Mouse (Mus musculus) ES-E14 (cell line): ENCODE data around the gene 2410137M14Rik. TPM values are rescaled to one million over a fixed set of nuclear protein-coding genes. Genes with fewer than 3 reads are reported as not detected.
A peak's percentile ranks its signal among the peaks of the same experiment; 100 is the strongest.

ENCODE experiments used
- DNase-seq: peaks from one replicate; pipeline ENCODE4 v3.0.0-alpha.2; 2013; ENCODE audit warnings: low read depth, low spot score
- H3K27ac ChIP-seq: 2 replicates; pipeline ENCODE4 v1.5.1; 2012; ENCODE audit warnings: low read depth, mild to moderate bottlenecking, low read length, moderate library complexity, mixed read lengths; ENCODE audit not compliant: poor library complexity, insufficient read depth, severe bottlenecking
- H3K36me3 ChIP-seq: 2 replicates; pipeline ENCODE4 v1.6.1; 2012; ENCODE audit warnings: mild to moderate bottlenecking, low read length, moderate library complexity, mixed read lengths; ENCODE audit not compliant: control insufficient read depth, poor library complexity, insufficient read depth, severe bottlenecking
- H3K4me1 ChIP-seq, 2 experiments: fragments of 150-350 bp in 1 of 2; sonication (generic) in 1 of 2; 2 replicates each; pipeline ENCODE4 v1.6.1; 2012; ENCODE audit warnings: low read length in 2 of 2, mild to moderate bottlenecking in 1 of 2, mixed read lengths in 1 of 2; ENCODE audit not compliant: control insufficient read depth in 2 of 2, insufficient read depth in 2 of 2, poor library complexity in 1 of 2
- H3K4me3 ChIP-seq, 2 experiments: fragments of 150-350 bp in 1 of 2; sonication (generic) in 1 of 2; 2 replicates each; pipeline ENCODE4 v1.5.1; 2012; ENCODE audit warnings: low read length in 2 of 2, low read depth in 1 of 2, mild to moderate bottlenecking in 1 of 2, mixed read lengths in 1 of 2; ENCODE audit not compliant: insufficient read depth in 1 of 2, poor library complexity in 1 of 2, severe bottlenecking in 1 of 2
- H3K9ac ChIP-seq: 2 replicates; pipeline ENCODE4 v1.6.1; 2012; ENCODE audit warnings: low read depth, mild to moderate bottlenecking, low read length, mixed read lengths; ENCODE audit not compliant: poor library complexity, insufficient read depth, severe bottlenecking
- H3K9me3 ChIP-seq: fragments of 150-350 bp; sonication (generic); 2 replicates; pipeline ENCODE4 v1.6.1; 2012; ENCODE audit warnings: low read depth, mild to moderate bottlenecking, low read length; ENCODE audit not compliant: control insufficient read depth, insufficient read depth
- CHD2 ChIP-seq: IDR thresholded peaks from 2 replicates; pipeline ENCODE4 v1.6.1; 2014; ENCODE audit warnings: mild to moderate bottlenecking, low read depth, low read length, inconsistent platforms
- HCFC1 ChIP-seq: IDR thresholded peaks from 2 replicates; pipeline ENCODE4 v1.6.1; 2012; ENCODE audit warnings: low read length, inconsistent platforms, borderline replicate concordance; ENCODE audit not compliant: insufficient read depth
- MAFK ChIP-seq: IDR thresholded peaks from 2 replicates; pipeline ENCODE4 v1.6.1; 2014; ENCODE audit warnings: mild to moderate bottlenecking, low read depth, low read length, inconsistent platforms; ENCODE audit not compliant: insufficient read depth
- ZC3H11A ChIP-seq: IDR thresholded peaks from 2 replicates; pipeline ENCODE4 v1.6.1; 2012; ENCODE audit warnings: low read depth, mild to moderate bottlenecking, inconsistent platforms, low read length, borderline replicate concordance
- ZNF384 ChIP-seq: IDR thresholded peaks from 2 replicates; pipeline ENCODE4 v1.6.1; 2012; ENCODE audit warnings: low read depth, low read length, inconsistent platforms
- in situ Hi-C, 2 experiments: fragments of 600-800 bp; cut with MboI; formaldehyde crosslinking; loops; one replicate each; pipeline ENCODE4 v1.15.1; 2025; ENCODE audit warnings: low sequenced_read_pairs in 2 of 2, inconsistent platforms in 1 of 2; ENCODE audit not compliant: unreplicated experiment in 2 of 2
- total RNA-seq: library from RNA; depleted of rRNA; stranded (reverse); fragments of 300-350 nt; gene quantifications from 2 replicates; pipeline ENCODE4 v1.2.3, GENCODE M21; 2012

The 2410137M14Rik gene
- total RNA-seq, 1 experiment, result 14.8 TPM

GRCm38 (mm10) chr17:36948286-36948685 is 32.8 kb downstream of the 2410137M14Rik start:
- Histone ChIP-seq H3K4me3 (no peak overlapping the region), H3K9ac (no peak overlapping the region), H3K9me3 (no peaks in the 10 kb centered on the region), H3K4me1 (peaks cover 5 to 14% of the 10 kb centered on the region in 2 experiments; a peak in 3 of 4 replicates), H3K36me3 (peaks cover 6% of the 10 kb centered on the region), H3K27ac (no peak overlapping the region)
- no peak for DNase-seq
- no peak for TF ChIP-seq ZC3H11A
- TF ChIP-seq ZNF384, result no peak
- TF ChIP-seq MAFK, result no peak
- no peak for TF ChIP-seq CHD2
- no peak for TF ChIP-seq HCFC1
- in situ Hi-C loops, result no loop called here

DNA sequence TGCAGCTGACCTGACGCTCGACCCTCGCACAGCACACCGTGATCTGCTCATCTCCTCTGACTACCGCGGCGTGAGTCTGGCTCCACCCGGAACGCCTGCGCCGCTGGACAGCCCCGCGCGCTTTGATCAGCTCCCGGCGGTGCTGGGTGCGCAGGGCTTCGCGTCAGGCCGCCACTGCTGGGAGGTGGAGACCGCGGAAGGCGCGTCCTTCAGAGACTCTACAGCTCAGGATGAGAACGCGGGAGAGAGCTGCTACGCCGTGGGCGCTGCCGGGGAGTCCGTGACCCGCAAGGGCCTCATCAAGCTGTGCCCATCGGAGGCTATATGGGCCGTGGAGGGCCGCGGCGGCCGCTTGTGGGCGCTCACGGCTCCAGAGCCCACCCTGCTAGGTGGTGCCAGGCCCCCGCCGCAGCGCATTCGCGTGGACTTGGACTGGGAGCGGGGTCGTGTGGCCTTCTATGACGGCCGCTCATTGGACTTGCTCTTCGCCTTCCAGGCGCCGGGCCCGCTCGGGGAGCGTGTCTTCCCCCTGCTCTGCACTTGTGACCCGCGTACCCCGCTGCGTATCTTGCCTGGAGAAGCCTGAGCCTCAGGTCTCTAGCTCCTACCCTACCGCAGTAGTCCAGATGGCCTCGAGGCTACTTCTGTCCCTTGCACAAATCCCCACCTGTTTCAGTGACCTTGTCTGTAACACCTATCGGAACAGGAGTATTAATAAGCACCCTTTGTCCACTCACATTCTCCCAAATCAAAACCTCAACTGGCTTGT is 33.8 kb downstream of the 2410137M14Rik start:
- Histone ChIP-seq H3K4me1 (peaks cover 5 to 22% of the 10 kb centered on the region in 2 experiments), H3K27ac (peak overlapping the region; percentile 32), H3K9me3 (no peaks in the 10 kb centered on the region), H3K4me3 (peak overlapping the region; percentile 73 to 75), H3K9ac (peak overlapping the region; percentile 81), H3K36me3 (peaks cover 6% of the 10 kb centered on the region)
- no peak for DNase-seq
- TF ChIP-seq CHD2, result no peak
- no peak for TF ChIP-seq ZC3H11A
- in situ Hi-C loops, result no loop called here

DNA sequence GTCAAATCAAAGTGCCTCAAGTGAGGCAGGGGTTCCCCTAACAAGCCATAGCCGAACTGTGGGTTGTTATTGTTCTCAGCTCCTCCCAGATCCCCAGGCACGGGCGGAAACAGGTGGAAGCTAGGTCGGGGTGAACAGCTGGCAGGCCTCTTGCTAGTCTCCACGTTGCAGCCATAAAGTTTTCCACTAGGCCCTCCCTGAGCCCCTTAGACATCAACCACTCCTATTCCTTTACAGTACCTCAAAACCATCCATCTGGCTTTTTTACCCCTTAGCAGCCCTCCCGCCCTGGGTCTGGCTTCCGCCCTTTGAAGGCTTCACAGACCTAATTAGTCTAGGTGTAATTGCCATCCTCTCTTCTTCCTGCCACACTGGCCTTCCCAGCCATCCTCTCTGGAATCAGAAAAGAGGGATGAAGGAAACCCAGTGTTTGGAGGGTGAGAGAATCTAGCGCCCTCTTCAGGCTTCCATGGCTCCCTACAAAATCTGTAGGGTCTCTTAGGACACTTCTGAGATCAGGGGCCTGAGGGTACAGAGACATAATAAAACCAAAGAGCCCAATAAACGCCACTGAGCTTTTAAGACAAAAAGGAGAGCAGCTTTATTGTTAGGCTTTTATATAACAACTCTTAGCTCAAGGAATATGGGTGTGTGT is 36.8 kb downstream of the 2410137M14Rik start:
- peak overlapping the region in 1 of 2 experiments; percentile 62; a peak in 1 of 4 replicates for H3K4me3 ChIP-seq
- TF ChIP-seq ZNF384 (no peak), MAFK (no peak), CHD2 (no peak), HCFC1 (no peak), ZC3H11A (no peak)
- no peak overlapping the region for H3K9ac ChIP-seq
- peaks cover 6% of the 10 kb centered on the region for H3K36me3 ChIP-seq
- peaks cover 0 to 22% of the 10 kb centered on the region in 2 experiments; a peak in 2 of 4 replicates for H3K4me1 ChIP-seq
- H3K9me3 ChIP-seq, result no peaks in the 10 kb centered on the region
- in situ Hi-C loops, result no loop called here
- H3K27ac ChIP-seq, result no peak overlapping the region
- no peak for DNase-seq

GRCm38 (mm10) chr17:36943691-36944090 is 37.3 kb downstream of the 2410137M14Rik start:
- peak overlapping the region; percentile 44; the same call in 1 of the 2 replicates for H3K9ac ChIP-seq
- H3K9me3 ChIP-seq, result no peaks in the 10 kb centered on the region
- no peak for DNase-seq
- peaks cover 0 to 22% of the 10 kb centered on the region in 2 experiments; a peak in 2 of 4 replicates for H3K4me1 ChIP-seq
- H3K4me3 ChIP-seq, result peak overlapping the region; percentile 43 to 62
- no peak for TF ChIP-seq MAFK
- no peak for TF ChIP-seq ZC3H11A
- TF ChIP-seq ZNF384, result no peak
- TF ChIP-seq HCFC1, result no peak
- no peak for TF ChIP-seq CHD2
- in situ Hi-C loops, result no loop called here
- peaks cover under 1% of the 10 kb centered on the region for H3K36me3 ChIP-seq
- no peak overlapping the region for H3K27ac ChIP-seq
